Mouse (Mus musculus) heart, adult 2 months (tissue): Measurements from ENCODE around the gene Prkar1b.

Source experiments
- CTCF ChIP-seq: fragments of 200-600 bp; IDR thresholded peaks from 2 replicates; pipeline ENCODE4 v1.8.1; 2022; ENCODE audit warnings: antibody characterized with exemption, mild to moderate bottlenecking, moderate library complexity
- POLR2A ChIP-seq: fragments of 200-500 bp; IDR thresholded peaks from 2 replicates; pipeline ENCODE4 v1.6.1; 2011; ENCODE audit warnings: mild to moderate bottlenecking, low read depth, low read length, control low read depth; ENCODE audit not compliant: insufficient read depth

GRCm38 (mm10) chr5:138979840-138980239 lies 170.0 kb downstream of the Prkar1b start:
- TF ChIP-seq POLR2A (no peak), CTCF (no peak)
